Comparison of ENCODE assay signal across 10 mouse cellular contexts in the genomic region with DNA sequence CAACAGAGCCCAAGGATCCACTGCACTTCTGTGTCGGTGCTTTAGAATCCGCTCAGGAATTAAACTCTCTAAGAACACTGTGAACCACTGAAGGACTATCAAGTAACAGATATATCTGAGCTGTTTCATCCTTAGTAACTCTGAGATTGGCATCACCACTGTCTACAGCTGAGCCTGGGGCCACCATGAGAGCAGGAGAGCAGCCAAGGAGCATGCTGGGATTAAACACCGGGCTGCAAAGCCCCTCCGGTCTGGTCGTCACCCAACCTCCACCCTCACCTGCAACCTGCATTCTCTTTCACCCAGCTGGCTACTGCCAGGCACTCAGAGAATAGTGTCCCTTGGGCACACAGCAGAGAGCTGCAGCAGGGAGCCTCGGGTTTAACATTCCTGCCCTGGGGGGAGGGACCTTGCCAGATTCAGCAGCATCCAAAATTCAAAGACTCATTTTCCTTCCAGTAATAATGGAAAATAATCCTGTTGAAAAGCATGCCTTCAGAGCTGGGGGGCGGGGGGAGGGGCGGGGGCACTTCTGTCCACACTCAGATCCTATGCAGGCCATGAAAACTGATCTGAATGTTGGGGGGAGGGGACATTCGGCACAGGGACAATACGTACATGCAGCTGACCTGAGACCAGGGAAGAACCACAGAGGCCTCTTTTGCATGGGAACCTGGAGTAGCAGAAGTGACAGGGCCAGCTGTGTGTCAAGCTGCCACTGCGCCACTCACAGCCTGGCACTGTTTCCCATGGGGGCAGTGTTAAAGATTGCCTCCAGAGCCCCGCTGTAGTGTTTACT. TPM values are rescaled to one million over a fixed set of nuclear protein-coding genes. Genes with fewer than 3 reads are reported as not detected.
DNase-seq lines count a peak whose midpoint lies in the region; ATAC-seq lines count a peak whose summit lies in the region.
"Had no signal": no experiment of that assay in that cellular context is flagged by ENCODE, and none has a peak within 500 bp of the region (broad histone marks: within the 10 kb centered on the region; RNA-seq: fewer than 3 reads in every experiment).

No protein-coding gene starts in this region.

- peak overlapping the region; percentile 57 for H3K4me2 ChIP-seq in heart, embryonic 13.5 days
- H3K4me2 ChIP-seq in forebrain, embryonic 16.5 days (ENCODE audit: low read length): no peak overlapping the region
- H3K4me2 ChIP-seq in midbrain, embryonic 11.5 days: no peak overlapping the region; the same call in 1 of the 2 replicates

- H3K27ac ChIP-seq in heart, embryonic 13.5 days (replicated peaks): no peak overlapping the region; the same call in 1 of the 2 replicates
- no peak overlapping the region for H3K27ac ChIP-seq in forebrain, embryonic 16.5 days (ENCODE audit: low read length)
- no peak overlapping the region for H3K27ac ChIP-seq in midbrain, embryonic 11.5 days (ENCODE audit: low read depth, low read length)

- H3K27me3 ChIP-seq in heart, embryonic 13.5 days (replicated peaks): no peaks in the 10 kb centered on the region
- no peaks in the 10 kb centered on the region for H3K27me3 ChIP-seq in forebrain, embryonic 16.5 days (replicated peaks; ENCODE audit: control insufficient read depth, insufficient read depth, low read length)
- H3K27me3 ChIP-seq in midbrain, embryonic 11.5 days (ENCODE audit: control insufficient read depth, insufficient read depth, low read length): no peaks in the 10 kb centered on the region

- WGBS in heart, embryonic 13.5 days: 21% methylated on average over 12 of the region's 12 CpGs
- WGBS in forebrain, embryonic 16.5 days: 31% methylated on average over 12 of the region's 12 CpGs
- 28% methylated on average over 12 of the region's 12 CpGs for WGBS in midbrain, embryonic 11.5 days

- H3K9me3 ChIP-seq in heart, embryonic 13.5 days: no peaks in the 10 kb centered on the region
- no peaks in the 10 kb centered on the region for H3K9me3 ChIP-seq in forebrain, embryonic 16.5 days (ENCODE audit: control insufficient read depth, low read length)
- no peaks in the 10 kb centered on the region for H3K9me3 ChIP-seq in midbrain, embryonic 11.5 days (ENCODE audit: control insufficient read depth, low read length)

- peak overlapping the region; percentile 17; the same call in 1 of the 2 replicates for H3K9ac ChIP-seq in heart, embryonic 13.5 days
- H3K9ac ChIP-seq in forebrain, embryonic 16.5 days (replicated peaks; ENCODE audit: low read depth, low read length): no peak overlapping the region
- no peak overlapping the region for H3K9ac ChIP-seq in midbrain, embryonic 11.5 days (ENCODE audit: low read length)

- ATAC-seq in heart, embryonic 13.5 days (ENCODE audit: extremely low read depth, insufficient number of reproducible peaks, low FRiP score, low TSS enrichment): no peak
- 0 out of 2 replicates have a peak, but pooled peaks have one; percentile 31 for ATAC-seq in forebrain, embryonic 16.5 days
- ATAC-seq in midbrain, embryonic 11.5 days (ENCODE audit: low FRiP score): peak; percentile 45; the same call in 1 of the 2 replicates
- ATAC-seq: activated CD4-positive, CD25-positive, alpha-beta regulatory T cell, adult 4 months; CD4-positive, CD25-positive, alpha-beta regulatory T cell, adult 4 months had no signal

- peak overlapping the region; percentile 3; the same call in 1 of the 2 replicates for H3K4me3 ChIP-seq in heart, embryonic 13.5 days
- H3K4me3 ChIP-seq in forebrain, embryonic 16.5 days (replicated peaks; ENCODE audit: low read length): no peak overlapping the region
- no peak overlapping the region for H3K4me3 ChIP-seq in midbrain, embryonic 11.5 days (ENCODE audit: low read depth, low read length)

- H3K4me1 ChIP-seq in heart, embryonic 13.5 days: peaks cover 16% of the 10 kb centered on the region
- H3K4me1 ChIP-seq in forebrain, embryonic 16.5 days (replicated peaks; ENCODE audit: control insufficient read depth, insufficient read depth, low read length): peaks cover 7% of the 10 kb centered on the region; the same call in 1 of the 2 replicates
- H3K4me1 ChIP-seq in midbrain, embryonic 11.5 days (ENCODE audit: control insufficient read depth, insufficient read depth, low read length): peaks cover 16% of the 10 kb centered on the region

- intact Hi-C loops in heart, postnatal 25 days (cut with DNase I): no loop called here

- no peaks in the 10 kb centered on the region for H3K36me3 ChIP-seq in heart, embryonic 13.5 days
- no peaks in the 10 kb centered on the region for H3K36me3 ChIP-seq in forebrain, embryonic 16.5 days (ENCODE audit: control insufficient read depth, insufficient read depth)
- H3K36me3 ChIP-seq in midbrain, embryonic 11.5 days (ENCODE audit: control insufficient read depth, insufficient read depth, low read length): no peaks in the 10 kb centered on the region

- no peak for DNase-seq in heart, postnatal 25 days (ENCODE audit: low spot score)
- peak; percentile 81 for DNase-seq in Muller cell, postnatal 12 days (ENCODE audit: inconsistent ontology term)
- no peak for DNase-seq in midbrain, embryonic 11.5 days (ENCODE audit: low spot score, missing footprints)
- DNase-seq in layer of hippocampus, adult 9-11 months: no peak
- DNase-seq in urinary bladder, adult 2 months (ENCODE audit: low spot score): no peak
- DNase-seq in urinary bladder, adult 18-20 months (ENCODE audit: low spot score in 2 of 2): no peak

RNA-seq across cellular contexts. Expression of a gene that starts 25.8 kb away (rescaled TPM):
- polyA plus RNA-seq in heart, embryonic 13.5 days (2015; fragmentation: Nextera tagmentation; extraction: Ambion mirVana): 17.4 and 31.3 TPM in 2 replicates
- 10 to 100 TPM; 28.5 to 62.1 TPM for total RNA-seq in heart, postnatal 25 days (2021)
- 3.5 and 5.1 TPM in 2 replicates for polyA plus RNA-seq in forebrain, embryonic 16.5 days (2015; fragmentation: Nextera tagmentation; extraction: Ambion mirVana)
- polyA plus RNA-seq in midbrain, embryonic 11.5 days (2014; fragmentation: Nextera tagmentation; extraction: Ambion mirVana): 3.3 and 3.6 TPM in 2 replicates
- 1.7 and 1.9 TPM in 2 replicates for polyA plus RNA-seq in urinary bladder, adult 2 months (2012; rRNA removed)
